Mouse (Mus musculus): ENCODE measurements around the gene Il12a.

DNA sequence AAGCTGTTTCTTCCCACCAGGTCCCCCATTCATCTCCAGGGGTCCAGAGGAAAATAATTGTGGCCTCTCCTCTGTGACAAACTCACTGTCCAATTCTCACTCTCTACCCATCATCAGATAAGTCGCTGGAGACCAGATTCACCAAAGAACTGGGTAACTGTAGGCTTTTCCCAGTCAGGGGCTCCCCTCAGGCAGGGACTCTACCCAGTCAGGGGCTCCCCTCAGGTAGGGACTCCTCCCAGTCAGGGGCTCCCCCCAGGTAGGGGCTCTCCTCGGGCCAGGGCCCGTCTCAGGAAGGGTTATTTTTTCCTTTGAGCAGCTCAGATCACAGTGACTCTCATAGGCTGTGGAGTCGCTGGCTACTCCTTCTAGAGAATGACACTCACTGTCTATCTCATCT is 9.6 kb downstream of the Il12a start:
- TF ChIP-seq E2F4 (IDR thresholded peaks at IDR 0.05; ENCODE audit: insufficient read depth) (no peak), TCF12 (IDR thresholded peaks at IDR 0.05; ENCODE audit: insufficient read depth, poor library complexity, severe bottlenecking) (no peak)
